Mouse (Mus musculus): Measurements from ENCODE around the gene Ndufaf7. TPM values are rescaled to one million over a fixed set of nuclear protein-coding genes. Genes with fewer than 3 reads are reported as not detected.

Gene Ndufaf7
- total and polyA plus RNA-seq, 3 experiments: 12.6 to 48.4 (median 48.2) TPM

- DNase-seq: no peak
- Histone ChIP-seq H3K27me3 (ENCODE audit: control insufficient read depth, insufficient read depth, low read length) (no peaks in the 10 kb centered on the region), H3K36me3 (ENCODE audit: control insufficient read depth, insufficient read depth, low read length) (peaks cover 10% of the 10 kb centered on the region; the same call in 1 of the 2 replicates), H3K27ac (no peak overlapping the region), H3K9ac (ENCODE audit: low read depth, low read length) (no peak overlapping the region), H3K4me1 (ENCODE audit: control insufficient read depth, insufficient read depth, low read length) (peaks cover 11% of the 10 kb centered on the region), H3K4me3 (no peak overlapping the region), H3K79me2 (replicated peaks; ENCODE audit: control insufficient read depth, insufficient read depth, low read length) (peaks cover 2% of the 10 kb centered on the region)
- TF ChIP-seq EP300 (IDR thresholded peaks at IDR 0.05; ENCODE audit: insufficient read depth, low read depth, low read length) (no peak), CTCF (IDR thresholded peaks at IDR 0.05) (no peak), POLR2A (IDR thresholded peaks at IDR 0.05; ENCODE audit: insufficient read depth, low read depth, low read length) (no peak)
- WGBS: 92% methylated on average over 2 of the region's 2 CpGs
- intact Hi-C loops (cut with DNase I): no loop called here
These were observed 54.6 kb downstream of the Ndufaf7 start for GRCm38 (mm10) chr17:78991549-78991948.

DNA sequence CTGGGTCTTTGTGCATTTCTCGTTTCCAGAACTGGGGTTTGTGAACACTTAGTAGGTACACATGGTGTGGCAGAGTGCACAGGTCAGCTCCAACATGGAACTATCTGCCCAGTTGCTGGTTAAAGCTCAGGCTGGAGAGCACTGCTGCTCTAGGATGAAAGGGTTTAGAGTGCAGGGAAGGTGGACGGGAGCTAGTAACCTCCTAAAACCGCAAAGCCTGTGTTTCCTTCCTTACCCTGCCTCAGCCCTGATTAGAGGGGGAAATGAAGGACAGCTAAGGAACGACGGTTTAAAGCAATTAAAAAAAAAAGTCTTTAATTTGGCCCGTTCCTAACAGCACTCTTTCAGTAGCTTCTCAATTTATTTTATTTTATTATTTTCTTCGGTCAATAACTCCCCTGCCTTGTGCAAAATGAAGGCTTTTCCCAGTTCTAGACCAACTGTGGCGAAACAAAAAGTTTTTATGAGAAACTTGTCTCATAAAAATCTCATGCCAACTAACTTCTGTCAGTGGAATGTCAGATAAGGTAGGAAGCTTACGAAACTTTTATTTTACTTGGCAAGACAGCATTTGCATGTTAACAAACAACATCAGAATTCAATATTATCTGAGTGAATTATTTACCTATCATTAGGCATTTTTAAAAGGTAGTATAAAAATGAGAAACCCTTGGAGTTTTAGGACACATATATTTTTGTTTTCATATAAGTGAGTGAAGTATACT lies 55.5 kb downstream of the Ndufaf7 start:
- peak overlapping the region; percentile 16; the same call in 1 of the 2 replicates for H3K27ac ChIP-seq
- peaks cover 10% of the 10 kb centered on the region; the same call in 1 of the 2 replicates for H3K36me3 ChIP-seq (ENCODE audit: control insufficient read depth, insufficient read depth, low read length)
- DNase-seq: no peak
- intact Hi-C loops (cut with DNase I): no loop called here
- no peaks in the 10 kb centered on the region for H3K27me3 ChIP-seq (ENCODE audit: control insufficient read depth, insufficient read depth, low read length)
- H3K9ac ChIP-seq (ENCODE audit: low read depth, low read length): no peak overlapping the region
- TF ChIP-seq POLR2A (IDR thresholded peaks at IDR 0.05; ENCODE audit: insufficient read depth, low read depth, low read length) (no peak), EP300 (IDR thresholded peaks at IDR 0.05; ENCODE audit: insufficient read depth, low read depth, low read length) (no peak), CTCF (IDR thresholded peaks at IDR 0.05) (no peak)
- peaks cover 11% of the 10 kb centered on the region for H3K4me1 ChIP-seq (ENCODE audit: control insufficient read depth, insufficient read depth, low read length)
- 43% methylated on average over 9 of the region's 9 CpGs for WGBS
- H3K4me3 ChIP-seq: no peak overlapping the region
- H3K79me2 ChIP-seq (replicated peaks; ENCODE audit: control insufficient read depth, insufficient read depth, low read length): peaks cover 2% of the 10 kb centered on the region

GRCm38 (mm10) chr17:78993670-78994069 lies 56.7 kb downstream of the Ndufaf7 start:
- H3K27me3 ChIP-seq (ENCODE audit: control insufficient read depth, insufficient read depth, low read length): no peaks in the 10 kb centered on the region
- no peak overlapping the region for H3K27ac ChIP-seq
- intact Hi-C loops (cut with DNase I): loop anchor here (2.0 kb wide), 1 partner anchor 21 kb away; no protein-coding TSS in a partner anchor
- peaks cover 8% of the 10 kb centered on the region; the same call in 1 of the 2 replicates for H3K36me3 ChIP-seq (ENCODE audit: control insufficient read depth, insufficient read depth, low read length)
- H3K9ac ChIP-seq (ENCODE audit: low read depth, low read length): no peak overlapping the region
- H3K4me3 ChIP-seq: no peak overlapping the region
- peaks cover 3% of the 10 kb centered on the region for H3K79me2 ChIP-seq (replicated peaks; ENCODE audit: control insufficient read depth, insufficient read depth, low read length)
- no peak for DNase-seq
- no peak for TF ChIP-seq POLR2A (IDR thresholded peaks at IDR 0.05; ENCODE audit: insufficient read depth, low read depth, low read length)
- TF ChIP-seq EP300 (IDR thresholded peaks at IDR 0.05; ENCODE audit: insufficient read depth, low read depth, low read length): no peak
- no peak for TF ChIP-seq CTCF (IDR thresholded peaks at IDR 0.05)
- 64% methylated on average over 2 of the region's 2 CpGs for WGBS
- peaks cover 11% of the 10 kb centered on the region for H3K4me1 ChIP-seq (ENCODE audit: control insufficient read depth, insufficient read depth, low read length)

DNA sequence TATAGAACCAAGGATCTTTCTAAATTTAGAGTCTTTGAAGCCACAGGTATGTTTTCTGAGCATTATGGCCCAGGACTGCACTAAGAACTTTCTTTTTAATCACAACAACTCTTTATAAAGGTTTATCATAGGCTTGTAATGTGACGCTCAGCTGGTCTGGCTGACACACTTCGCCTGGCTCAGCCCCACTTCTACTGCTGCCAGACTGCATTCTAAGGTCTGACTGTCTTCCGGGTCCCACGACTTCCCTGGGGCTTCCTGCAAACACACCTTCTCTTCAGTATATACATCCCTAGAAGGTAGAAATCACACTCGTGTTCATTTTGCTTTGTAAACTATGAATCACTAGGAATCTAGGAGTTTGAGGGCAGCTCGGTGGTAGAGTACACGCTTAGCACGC lies 57.4 kb downstream of the Ndufaf7 start:
- no peak overlapping the region; the same call in 1 of the 2 replicates for H3K4me3 ChIP-seq
- peaks cover 3% of the 10 kb centered on the region for H3K79me2 ChIP-seq (replicated peaks; ENCODE audit: control insufficient read depth, insufficient read depth, low read length)
- 42% methylated on average over 8 of the region's 8 CpGs for WGBS
- intact Hi-C loops (cut with DNase I): loop anchor here (2.0 kb wide), 1 partner anchor 20 kb away; no protein-coding TSS in a partner anchor
- peak in 1 of 2 experiments; percentile 29 for DNase-seq
- peaks cover 11% of the 10 kb centered on the region for H3K4me1 ChIP-seq (ENCODE audit: control insufficient read depth, insufficient read depth, low read length)
- peak overlapping the region; percentile 72 for H3K27ac ChIP-seq
- peaks cover 8% of the 10 kb centered on the region; the same call in 1 of the 2 replicates for H3K36me3 ChIP-seq (ENCODE audit: control insufficient read depth, insufficient read depth, low read length)
- H3K27me3 ChIP-seq (ENCODE audit: control insufficient read depth, insufficient read depth, low read length): no peaks in the 10 kb centered on the region
- H3K9ac ChIP-seq (ENCODE audit: low read depth, low read length): no peak overlapping the region
- no peak for TF ChIP-seq EP300 (IDR thresholded peaks at IDR 0.05; ENCODE audit: insufficient read depth, low read depth, low read length)
- TF ChIP-seq POLR2A (IDR thresholded peaks at IDR 0.05; ENCODE audit: insufficient read depth, low read depth, low read length): no peak

DNA sequence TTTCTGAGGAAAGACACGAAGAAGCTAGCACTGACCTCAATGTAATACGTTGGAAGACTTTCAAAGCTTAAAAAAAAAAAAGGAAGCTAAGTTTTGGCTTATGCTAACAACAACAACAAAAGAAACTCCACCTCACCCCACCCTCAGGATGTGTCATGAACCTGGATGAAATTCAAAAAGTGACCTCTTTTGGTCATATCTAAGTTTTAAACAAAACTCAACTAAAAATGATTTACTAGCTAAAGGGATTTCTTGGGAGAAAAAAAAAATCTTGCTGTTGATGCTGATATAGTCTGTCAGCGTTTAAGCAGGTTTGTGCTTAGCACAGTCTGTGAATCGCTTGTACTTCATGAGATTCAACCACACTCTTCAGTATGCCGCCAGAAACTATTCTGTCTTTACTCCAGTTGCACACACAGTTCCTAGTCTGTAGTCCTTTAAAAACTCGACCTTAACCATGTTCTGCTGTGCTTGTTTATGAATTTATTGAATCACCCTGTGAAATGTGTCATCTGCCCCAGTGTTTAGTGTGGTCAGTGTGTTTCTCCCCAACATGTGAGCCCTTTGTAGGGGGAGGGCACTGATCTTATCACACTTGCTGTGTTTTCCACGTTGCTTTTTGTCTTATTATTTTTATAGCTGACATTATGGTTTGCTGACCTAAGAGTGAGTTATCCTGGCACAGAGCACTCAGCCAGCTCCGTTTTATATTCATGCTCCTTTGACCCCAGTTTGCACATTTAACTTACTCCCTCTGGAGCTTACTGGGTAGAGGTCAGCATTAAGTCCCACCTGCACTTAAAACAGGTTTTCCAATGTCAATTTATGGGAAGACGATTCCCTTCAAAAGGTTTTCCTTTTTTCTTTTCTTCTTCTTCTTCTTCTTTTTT lies 58.2 kb downstream of the Ndufaf7 start:
- H3K9ac ChIP-seq (ENCODE audit: low read depth, low read length): no peak overlapping the region; the same call in 1 of the 2 replicates
- 36% methylated on average over 9 of the region's 9 CpGs for WGBS
- peak overlapping the region; percentile 19 for H3K4me3 ChIP-seq
- H3K36me3 ChIP-seq (ENCODE audit: control insufficient read depth, insufficient read depth, low read length): peaks cover 8% of the 10 kb centered on the region; the same call in 1 of the 2 replicates
- DNase-seq: no peak
- peaks cover 2% of the 10 kb centered on the region for H3K79me2 ChIP-seq (replicated peaks; ENCODE audit: control insufficient read depth, insufficient read depth, low read length)
- intact Hi-C loops (cut with DNase I): loop anchor here (2.0 kb wide), 1 partner anchor 20 kb away; no protein-coding TSS in a partner anchor
- no peak for TF ChIP-seq EP300 (IDR thresholded peaks at IDR 0.05; ENCODE audit: insufficient read depth, low read depth, low read length)
- TF ChIP-seq CTCF (IDR thresholded peaks at IDR 0.05): no peak
- peaks cover 12% of the 10 kb centered on the region for H3K4me1 ChIP-seq (ENCODE audit: control insufficient read depth, insufficient read depth, low read length)
- H3K27me3 ChIP-seq (ENCODE audit: control insufficient read depth, insufficient read depth, low read length): no peaks in the 10 kb centered on the region
- peak overlapping the region; percentile 72 for H3K27ac ChIP-seq

Other genes starting within 250 kb of the Ndufaf7 start
- 10 to 100 TPM; 20.3 to 24.2 TPM for gene Strn, start 199.9 kb upstream of the Ndufaf7 start, total RNA-seq (2021)
- 6.1 and 11.8 TPM in 2 replicates for gene Strn, start 199.9 kb upstream of the Ndufaf7 start, polyA plus RNA-seq (2012; rRNA removed)
- 10 to 100 TPM; 38.8 to 45.7 TPM for gene Heatr5b, start 101.8 kb upstream of the Ndufaf7 start, total RNA-seq (2021)
- 27.7 and 57.3 TPM in 2 replicates for gene Heatr5b, start 101.8 kb upstream of the Ndufaf7 start, polyA plus RNA-seq (2012; rRNA removed)
- gene Gpatch11, start 101.6 kb upstream of the Ndufaf7 start, total RNA-seq (2021): 10 to 100 TPM; 26.4 to 26.9 TPM
- 11.6 and 20.1 TPM in 2 replicates for gene Gpatch11, start 101.6 kb upstream of the Ndufaf7 start, polyA plus RNA-seq (2012; rRNA removed)
- 1 to 10 TPM; 7.8 to 8.0 TPM for gene Eif2ak2, start 54.6 kb upstream of the Ndufaf7 start, total RNA-seq (2021)
- 2.7 and 4.2 TPM in 2 replicates for gene Eif2ak2, start 54.6 kb upstream of the Ndufaf7 start, polyA plus RNA-seq (2012; rRNA removed)
- not detected for gene Sult6b1, start 30.1 kb upstream of the Ndufaf7 start, total RNA-seq (2021)
- gene Sult6b1, start 30.1 kb upstream of the Ndufaf7 start, polyA plus RNA-seq (2012; rRNA removed): 0.26 TPM in 1 of 2 replicates, not detected in the other
- gene Cebpzos, start 20.6 kb upstream of the Ndufaf7 start, total RNA-seq (2021): 10 to 100 TPM; 54.0 to 63.4 TPM
- 15.3 and 32.2 TPM in 2 replicates for gene Cebpzos, start 20.6 kb upstream of the Ndufaf7 start, polyA plus RNA-seq (2012; rRNA removed)
- 10 to 100 TPM; 20.1 to 21.4 TPM for gene Cebpz, start 70 bp upstream of the Ndufaf7 start, total RNA-seq (2021)
- gene Cebpz, start 70 bp upstream of the Ndufaf7 start, polyA plus RNA-seq (2012; rRNA removed): 3.1 and 7.8 TPM in 2 replicates
- 10 to 100 TPM; 16.3 to 16.6 TPM for gene Prkd3, start 83.7 kb downstream of the Ndufaf7 start, total RNA-seq (2021)
- gene Prkd3, start 83.7 kb downstream of the Ndufaf7 start, polyA plus RNA-seq (2012; rRNA removed): 6.9 and 12.2 TPM in 2 replicates
- gene Qpct, start 114.8 kb downstream of the Ndufaf7 start, total RNA-seq (2021): 1 to 10 TPM; 5.0 to 5.1 TPM
- gene Qpct, start 114.8 kb downstream of the Ndufaf7 start, polyA plus RNA-seq (2012; rRNA removed): 4.7 and 10.6 TPM in 2 replicates

Data from heart, adult 2 months (tissue).